Mouse (Mus musculus) liver (tissue): ENCODE data around the gene Sptlc2.

ENCODE experiments used
- DNase-seq: peaks from one replicate; pipeline ENCODE4 v3.0.0-alpha.2; 2020; ENCODE audit warnings: mixed read lengths

Gene Sptlc2

DNA sequence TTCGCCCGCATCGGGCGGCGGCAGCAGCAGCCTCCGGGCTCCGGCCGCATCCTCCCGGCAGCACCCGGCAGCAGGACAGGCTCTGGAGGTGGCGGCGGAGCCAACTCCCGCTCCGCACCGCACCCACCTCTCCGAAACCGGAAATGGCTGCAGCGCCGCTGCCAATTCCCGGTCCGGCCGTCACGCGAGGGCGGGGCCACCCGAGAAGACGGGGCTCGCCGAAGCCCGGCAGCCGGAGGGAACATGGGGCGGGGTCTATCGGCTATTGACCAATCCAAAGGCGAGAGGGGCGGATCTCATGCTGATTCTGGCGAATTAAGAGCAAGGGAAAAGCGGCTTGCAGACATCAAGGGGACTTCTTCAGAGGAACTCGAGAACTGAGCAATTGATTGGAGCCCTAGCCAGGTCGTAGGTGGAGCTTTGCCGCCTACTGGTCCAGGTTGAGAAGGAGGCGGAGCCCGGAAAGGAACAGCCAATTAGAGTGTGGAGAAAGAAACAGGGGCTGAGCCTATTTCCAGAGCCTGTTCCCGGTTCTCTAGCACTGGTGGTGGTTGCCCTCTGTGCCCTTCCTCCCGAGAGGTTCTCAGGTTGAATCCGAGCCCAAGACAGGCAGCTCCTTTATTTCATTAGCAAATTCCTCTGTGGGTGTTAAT lies at the start of gene Sptlc2:
TSS of gene Sptlc2 (minus strand) at position 234 of the 653 bp plus-strand sequence.
- DNase-seq: peak; percentile 99

DNA sequence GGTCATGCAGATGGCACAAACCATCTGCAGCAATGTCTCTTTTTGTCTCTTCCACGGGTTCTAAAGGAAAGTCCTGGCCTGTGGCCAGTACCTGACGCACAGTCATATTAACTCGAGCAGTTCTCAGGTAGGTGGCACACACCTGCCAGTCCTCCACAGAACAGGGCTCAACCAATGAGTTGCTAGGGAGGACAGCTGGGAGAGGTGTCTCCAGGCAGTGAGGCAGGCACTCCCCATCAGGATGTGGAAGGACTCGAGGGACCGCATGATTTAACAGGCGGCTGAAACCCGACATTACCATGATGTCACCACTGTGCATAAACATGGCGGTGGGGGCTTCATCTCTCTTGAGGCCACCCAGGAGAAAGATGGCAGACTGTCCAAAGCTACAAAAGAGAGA lies 40.7 kb upstream of the Sptlc2 start:
- DNase-seq: no peak

DNA sequence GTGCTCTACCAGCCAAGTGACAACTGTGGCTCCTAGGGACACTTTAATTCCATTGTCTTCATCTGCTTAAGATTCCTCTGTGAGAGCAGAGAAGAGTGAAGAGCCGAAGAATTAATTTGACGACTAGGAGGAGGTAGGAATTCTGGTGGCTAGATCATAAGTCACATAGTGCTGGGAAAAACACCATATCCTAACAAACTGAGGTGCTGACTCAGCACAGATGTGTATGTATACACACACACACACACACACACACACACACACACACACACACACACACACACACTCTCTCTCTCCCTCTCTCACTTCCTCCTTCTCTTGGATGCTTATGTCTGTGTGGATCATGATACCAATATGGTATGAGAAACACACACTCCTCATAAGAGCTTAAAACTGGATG lies 40.1 kb upstream of the Sptlc2 start:
- no peak for DNase-seq

DNA sequence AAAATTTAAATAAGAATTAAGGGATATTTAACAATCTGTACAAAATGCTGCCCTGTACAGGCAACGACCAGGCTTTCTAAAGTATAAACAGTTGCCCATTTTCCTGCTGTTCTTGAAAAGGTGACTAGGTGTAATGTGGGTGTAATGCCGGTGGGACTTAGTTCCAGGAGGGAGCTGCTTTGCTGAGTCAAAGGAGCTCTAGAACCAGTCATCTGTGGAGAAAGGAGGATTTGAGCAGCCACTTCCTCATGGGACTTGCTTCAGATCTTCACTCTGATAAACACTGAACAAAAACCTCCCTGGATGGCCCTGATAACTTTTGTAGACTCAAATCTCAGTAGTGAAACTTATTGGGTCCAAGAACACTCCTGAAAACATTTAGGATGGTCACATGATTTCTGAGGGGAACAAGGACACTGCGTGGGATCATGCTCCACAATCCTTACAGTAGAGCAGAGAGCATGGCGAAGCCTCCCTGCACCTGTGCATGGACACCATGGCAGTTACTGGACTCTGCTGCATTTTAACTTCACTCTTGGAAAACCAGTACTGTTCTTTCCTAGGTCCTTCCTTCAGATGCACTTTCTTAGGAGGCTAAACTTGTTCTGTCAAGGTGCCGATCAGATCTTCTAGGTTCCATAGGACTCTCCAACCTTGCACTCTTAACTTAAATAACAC lies 38.3 kb upstream of the Sptlc2 start:
- DNase-seq: no peak

GRCm38 (mm10) chr12:87424516-87424915 lies 36.4 kb upstream of the Sptlc2 start:
- DNase-seq: no peak

- DNase-seq: no peak
Observed at GRCm38 (mm10) chr12:87423700-87424099, 35.5 kb upstream of the Sptlc2 start.

DNA sequence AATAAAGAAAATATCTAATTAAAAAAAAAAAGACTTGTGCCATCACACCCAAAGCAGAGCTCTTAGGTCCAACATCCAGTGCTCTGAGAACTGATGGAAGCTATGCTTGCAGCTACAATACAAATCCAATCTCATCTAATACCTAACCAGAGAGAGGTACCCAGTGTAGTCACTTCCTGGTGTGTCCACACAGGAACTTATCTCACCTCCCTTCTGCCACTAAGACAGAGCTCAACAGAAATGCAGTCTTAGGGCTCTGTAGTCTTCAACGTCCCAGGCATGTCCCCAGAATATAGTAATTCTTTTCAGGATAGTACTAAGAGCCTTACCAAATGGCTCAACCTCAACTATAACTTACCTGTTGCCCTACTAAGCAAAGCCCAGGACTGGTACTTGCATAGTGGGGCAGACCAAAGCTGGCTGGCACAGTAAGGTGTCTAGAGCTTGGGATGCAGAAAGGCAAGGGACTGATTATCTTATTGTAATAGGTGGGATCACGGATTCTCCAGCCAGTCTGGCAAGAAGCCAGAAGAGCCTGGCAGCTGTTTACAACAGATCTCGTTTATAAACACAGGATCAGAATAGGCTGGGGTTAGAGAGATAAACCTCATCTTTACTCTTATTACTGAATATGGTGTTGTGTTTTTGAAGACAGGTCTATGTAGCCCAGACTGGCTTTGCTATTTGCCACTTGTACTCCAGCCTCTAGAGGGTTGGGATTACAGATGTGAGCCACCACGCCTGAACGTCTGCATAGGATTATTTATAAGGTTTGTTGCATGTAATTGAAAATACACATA lies 33.8 kb upstream of the Sptlc2 start:
- no peak for DNase-seq

DNA sequence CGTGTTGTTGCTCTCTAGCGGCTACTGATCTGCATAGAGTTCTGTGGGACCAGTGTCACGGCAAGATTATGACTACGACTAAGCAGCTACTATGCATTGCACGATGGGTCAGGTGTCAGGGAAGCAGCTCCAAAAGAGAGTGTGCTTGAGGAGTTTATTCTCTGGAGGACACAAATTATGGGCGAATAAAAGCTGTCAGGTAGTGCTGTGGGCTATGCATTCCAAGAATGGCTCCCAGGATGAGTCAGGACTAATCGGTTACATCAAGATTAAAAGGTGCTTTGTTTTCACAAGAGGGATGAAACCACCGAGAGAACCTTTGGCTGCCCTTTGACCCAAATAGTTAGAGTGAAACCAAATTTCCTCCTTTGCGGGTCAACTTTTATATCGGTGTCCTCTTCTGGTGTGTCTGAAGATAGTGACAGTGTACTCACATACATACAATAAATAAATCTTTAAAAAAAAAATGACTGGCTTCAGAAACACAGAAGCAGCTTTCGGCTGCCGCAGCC lies 31.9 kb upstream of the Sptlc2 start:
- no peak for DNase-seq

GRCm38 (mm10) chr12:87418921-87419320 lies 30.8 kb upstream of the Sptlc2 start:
- no peak for DNase-seq

GRCm38 (mm10) chr12:87416690-87417089 lies 28.5 kb upstream of the Sptlc2 start:
- DNase-seq: peak; percentile 79

GRCm38 (mm10) chr12:87415358-87415757 lies 27.2 kb upstream of the Sptlc2 start:
- DNase-seq: no peak

GRCm38 (mm10) chr12:87413179-87413790 lies 25.1 kb upstream of the Sptlc2 start:
- peak; percentile 65 for DNase-seq

DNA sequence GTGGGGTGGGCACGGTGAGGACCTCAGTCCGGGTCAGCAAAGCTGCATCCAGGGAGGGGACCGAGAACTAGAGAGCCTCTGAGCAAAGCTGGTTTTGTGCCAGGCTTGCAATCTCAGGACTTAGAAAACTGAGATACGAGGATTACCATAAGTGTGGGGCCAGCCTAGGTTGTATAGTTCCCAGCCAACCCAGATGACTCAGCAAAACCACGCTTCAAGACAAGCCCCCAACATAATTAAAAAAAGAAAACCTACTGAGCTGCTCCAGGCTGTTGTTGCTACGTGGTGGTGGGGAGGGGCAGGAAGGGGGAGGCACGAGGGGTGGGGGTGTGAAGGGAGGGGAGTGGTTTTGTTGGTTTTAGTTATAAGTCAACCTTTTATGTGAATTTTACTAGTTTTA lies 22.8 kb upstream of the Sptlc2 start:
- no peak for DNase-seq

DNA sequence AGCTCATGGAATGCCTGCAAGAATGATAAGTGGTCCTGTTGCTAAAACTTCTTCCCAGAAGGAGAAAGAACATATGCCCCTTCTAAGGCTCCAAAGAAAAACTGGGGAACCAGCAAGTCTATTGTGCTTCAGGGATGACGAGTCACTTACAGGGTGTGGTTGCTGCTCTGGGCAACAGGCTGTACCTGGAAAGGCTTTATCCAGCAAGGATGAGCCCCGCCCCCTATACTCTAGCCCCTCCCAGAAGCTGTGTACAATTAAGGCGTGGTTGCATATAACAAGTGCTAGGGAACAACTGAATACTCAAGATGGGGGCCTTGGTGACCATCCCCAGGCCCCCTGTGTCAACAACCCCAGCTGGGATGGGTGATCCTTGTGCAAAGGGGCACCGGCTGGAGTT lies 21.0 kb upstream of the Sptlc2 start:
- peak; percentile 11 for DNase-seq

GRCm38 (mm10) chr12:87407869-87408605 lies 19.9 kb upstream of the Sptlc2 start:
- peak; percentile 27 for DNase-seq

DNA sequence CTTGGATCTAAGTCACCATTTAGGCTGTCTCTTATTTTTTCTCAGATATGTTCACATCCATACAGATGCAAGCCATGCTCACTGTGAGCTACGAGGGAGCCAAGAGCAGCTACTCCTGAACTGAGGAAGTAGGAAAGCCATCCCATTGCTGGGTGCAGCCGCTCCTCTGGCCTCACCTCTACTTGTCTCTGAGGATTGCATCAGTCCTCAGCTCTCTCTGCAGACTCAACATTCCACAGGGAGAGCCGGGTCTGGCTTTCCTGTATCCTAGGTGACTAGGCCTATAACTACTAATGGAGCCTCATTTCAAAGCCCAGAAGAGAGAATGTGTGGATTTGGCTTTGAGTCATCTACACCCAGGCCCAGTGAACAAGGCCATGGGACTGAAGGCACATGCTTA lies 17.6 kb upstream of the Sptlc2 start:
- no peak for DNase-seq

- no peak for DNase-seq
Observed at GRCm38 (mm10) chr12:87405165-87405564, 17.0 kb upstream of the Sptlc2 start.

DNA sequence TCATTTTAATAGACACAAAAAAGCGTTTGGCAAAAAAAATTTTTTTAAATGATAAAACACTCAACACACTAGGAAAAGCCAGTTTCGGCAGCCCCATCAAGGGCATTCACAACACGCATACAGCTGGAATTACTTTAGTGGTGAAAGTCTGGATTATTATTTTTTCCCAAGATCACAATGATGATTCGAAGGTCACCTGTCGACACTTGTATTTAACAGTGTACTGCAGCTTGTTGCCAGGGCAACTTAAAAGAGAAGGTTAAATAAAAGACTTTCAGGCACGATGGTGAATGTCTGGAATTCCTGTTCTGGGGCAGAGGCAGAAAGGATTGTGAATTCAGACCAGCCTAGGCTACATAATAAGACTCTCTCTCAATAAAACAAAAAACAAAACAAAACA lies 13.7 kb upstream of the Sptlc2 start:
- no peak for DNase-seq

GRCm38 (mm10) chr12:87399119-87399819 lies 11.1 kb upstream of the Sptlc2 start:
- DNase-seq: no peak

- no peak for DNase-seq
Observed at GRCm38 (mm10) chr12:87397811-87398417, 9.8 kb upstream of the Sptlc2 start.

DNA sequence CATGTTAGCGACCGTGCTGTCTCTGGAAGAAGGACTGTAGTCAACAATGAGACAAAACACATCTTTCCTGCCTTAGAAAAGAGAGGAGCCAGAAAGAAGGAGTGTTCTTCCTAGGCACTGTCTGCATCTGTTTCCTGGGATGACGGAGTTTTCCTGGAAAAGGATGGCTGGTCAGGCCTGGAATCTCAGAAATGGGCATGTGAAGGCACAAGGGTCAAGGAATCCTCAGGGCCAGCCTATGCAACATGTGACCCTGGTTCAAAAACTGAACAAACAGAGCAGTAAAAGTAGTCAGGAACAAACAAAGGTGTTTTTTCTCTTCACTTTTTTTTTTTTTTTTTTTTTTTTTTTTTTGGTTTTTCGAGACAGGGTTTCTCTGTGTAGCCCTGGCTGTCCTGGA lies 9.0 kb upstream of the Sptlc2 start:
- DNase-seq: no peak
